Mouse (Mus musculus): ENCODE data around the gene Cyp4f39.
A peak's percentile ranks its signal among the peaks of the same experiment; 100 is the strongest.

Cyp4f39 gene

DNA sequence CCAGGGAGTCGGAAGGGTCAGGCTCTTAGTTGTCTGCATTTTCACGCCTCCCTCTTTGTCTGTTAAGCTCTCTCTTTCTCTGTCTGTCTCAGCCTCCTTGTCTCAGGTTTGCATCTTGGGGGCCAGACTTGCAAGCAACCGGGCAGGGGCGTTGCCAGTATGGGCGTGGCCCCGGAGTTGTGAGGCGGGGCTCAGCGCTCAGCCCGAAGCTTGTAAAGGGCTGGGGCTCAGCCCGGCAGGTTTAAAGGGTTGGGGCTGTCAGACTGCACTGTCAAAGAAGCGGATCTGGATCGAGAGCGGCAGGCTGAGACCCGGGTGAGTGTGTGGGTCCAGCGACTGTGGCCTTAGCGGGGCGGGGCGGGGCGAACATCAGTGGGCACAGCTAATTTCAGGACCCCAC, at the start of gene Cyp4f39:
Cyp4f39 (plus strand) TSS at position 242 of the 400 bp plus-strand sequence.
- peak; percentile 23 for DNase-seq (ENCODE audit: low spot score)

DNA sequence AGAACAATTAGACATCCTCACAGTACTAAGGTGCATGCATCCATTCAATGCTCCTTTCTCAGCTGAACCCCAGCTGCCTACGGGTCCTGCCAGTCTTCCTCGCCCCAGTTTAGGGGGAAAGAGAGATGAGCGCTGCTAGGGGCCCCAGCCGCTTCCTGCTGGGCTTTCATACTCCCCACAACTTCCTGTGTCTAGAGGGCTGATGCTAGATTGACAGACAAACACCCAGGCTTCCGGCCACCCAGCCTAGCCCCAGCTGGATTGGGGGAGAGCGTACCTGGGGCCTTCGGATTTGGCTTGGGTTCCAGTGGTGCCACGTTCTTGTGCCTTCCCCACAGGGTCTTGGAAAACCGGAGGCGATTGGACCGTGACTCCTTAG, 49.8 kb upstream of the Cyp4f39 start:
- DNase-seq (ENCODE audit: low spot score) = no peak

DNA sequence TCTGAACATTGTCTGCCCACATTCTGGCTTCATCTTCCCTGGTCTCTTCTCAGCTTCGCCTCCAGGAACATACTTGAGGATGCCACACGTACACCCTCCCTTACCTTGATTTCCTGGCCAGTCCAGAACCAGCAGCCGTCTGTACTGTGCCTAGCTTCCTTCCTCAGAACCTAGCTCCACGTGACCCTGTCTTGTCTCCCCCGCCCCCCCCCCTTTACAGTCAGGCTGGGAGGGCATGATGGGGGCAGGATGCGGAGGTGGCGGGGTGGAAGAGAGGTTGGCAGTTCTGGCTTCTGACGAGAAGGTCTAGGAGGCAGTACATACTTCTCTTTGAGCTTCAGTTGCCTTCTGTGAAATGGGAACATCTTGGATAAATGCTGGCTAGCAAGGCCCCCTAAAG, 49.1 kb upstream of the Cyp4f39 start, which contains the start of gene Rasal3:
Rasal3 (minus strand) TSS at position 167 of the 400 bp plus-strand sequence.
- DNase-seq (ENCODE audit: low spot score) = no peak

GRCm38 (mm10) chr17:32411898-32412297, 40.6 kb upstream of the Cyp4f39 start:
- no peak for DNase-seq (ENCODE audit: low spot score)

- DNase-seq (ENCODE audit: low spot score) = no peak
These were observed 37.0 kb upstream of the Cyp4f39 start for GRCm38 (mm10) chr17:32415417-32416020.

GRCm38 (mm10) chr17:32416771-32417170, 35.8 kb upstream of the Cyp4f39 start:
- no peak for DNase-seq (ENCODE audit: low spot score)

DNA sequence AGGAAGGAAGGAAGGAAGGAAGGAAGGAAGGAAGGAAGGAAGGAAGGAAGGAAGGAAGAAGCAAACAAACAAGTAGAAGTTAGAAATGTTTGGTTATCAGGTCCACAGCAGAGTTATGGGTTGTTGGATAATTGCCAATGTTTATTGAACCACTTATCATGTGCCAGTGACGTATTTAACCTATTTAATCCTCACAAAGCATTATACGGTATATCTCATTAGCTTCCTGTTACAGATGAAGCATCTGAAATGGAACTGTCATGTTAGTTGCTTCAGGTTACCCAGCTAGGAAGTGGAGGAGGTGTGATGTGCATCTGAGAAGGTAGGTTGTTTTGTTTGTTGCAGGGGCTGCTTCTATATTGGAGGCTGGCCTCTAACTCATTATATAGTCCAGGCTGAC, 32.5 kb upstream of the Cyp4f39 start:
- no peak for DNase-seq (ENCODE audit: low spot score)

DNA sequence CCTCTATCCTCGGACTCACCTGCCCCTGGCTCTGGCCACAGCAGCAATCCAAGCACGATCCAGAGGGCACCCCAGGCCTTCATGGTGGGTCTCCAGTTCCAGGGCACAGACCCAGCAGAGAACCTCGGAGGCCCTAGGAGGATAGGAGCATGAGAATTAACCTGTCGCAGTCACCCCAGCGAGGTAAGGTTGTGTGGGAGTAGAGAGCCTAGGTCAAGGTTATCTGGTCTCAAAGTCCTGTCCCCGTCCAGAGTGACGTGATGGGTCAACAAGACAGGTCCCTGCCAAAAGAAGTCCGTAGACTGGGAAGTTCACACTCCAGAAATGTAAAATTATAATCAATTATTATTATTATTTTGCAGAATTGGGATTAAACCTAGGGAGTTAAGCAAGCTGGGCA, 31.7 kb upstream of the Cyp4f39 start:
- DNase-seq (ENCODE audit: low spot score) = no peak

- no peak for DNase-seq (ENCODE audit: low spot score)
These were observed 28.5 kb upstream of the Cyp4f39 start, which contains the start of gene Pglyrp2 for GRCm38 (mm10) chr17:32424034-32424433. TSS of gene Pglyrp2 (minus strand) at chr17:32424167.

GRCm38 (mm10) chr17:32426610-32427009, 25.9 kb upstream of the Cyp4f39 start:
- no peak for DNase-seq (ENCODE audit: low spot score)

DNA sequence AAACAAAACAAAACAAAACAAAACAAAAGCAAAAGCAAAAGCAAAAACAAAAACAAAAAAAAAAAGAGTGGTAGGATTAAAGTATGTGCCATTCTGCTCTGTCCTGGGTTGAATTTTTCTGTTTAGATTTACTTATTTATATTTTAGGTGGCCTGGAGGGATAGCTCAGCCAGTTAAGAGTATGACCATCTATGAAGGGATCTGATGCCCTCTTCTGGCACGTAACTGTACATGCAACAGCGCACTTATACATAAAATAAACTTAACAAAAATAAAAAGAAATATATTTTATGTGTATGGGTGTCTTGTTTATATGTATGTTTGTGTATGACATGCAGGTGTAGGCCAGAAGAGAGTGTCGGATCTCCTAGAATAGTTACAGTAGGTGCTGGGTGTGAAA, 20.6 kb upstream of the Cyp4f39 start:
- no peak for DNase-seq (ENCODE audit: low spot score)

DNA sequence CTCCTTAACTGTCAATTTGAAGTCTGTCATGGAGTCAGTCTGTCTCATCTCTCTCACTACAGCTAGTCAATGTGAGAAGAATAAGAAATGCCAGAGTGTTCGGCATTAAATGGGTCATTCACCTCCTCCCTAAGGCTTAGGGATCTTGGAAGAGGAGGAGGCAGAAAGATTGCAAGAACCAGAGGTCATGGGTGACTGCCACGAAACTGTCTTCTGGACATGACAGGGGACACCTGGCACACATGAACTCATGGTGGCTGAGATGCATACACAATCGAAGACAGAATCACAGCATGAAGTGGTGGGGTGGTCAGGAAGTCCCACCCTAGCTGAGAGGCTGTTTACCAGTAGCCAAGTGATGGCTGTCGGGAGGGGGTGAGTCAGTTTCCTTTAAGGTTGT, 18.2 kb upstream of the Cyp4f39 start:
- DNase-seq (ENCODE audit: low spot score) = no peak

- no peak for DNase-seq (ENCODE audit: low spot score)
These were observed 17.4 kb upstream of the Cyp4f39 start for GRCm38 (mm10) chr17:32435151-32435550.

- DNase-seq (ENCODE audit: low spot score) = no peak
These were observed 15.4 kb upstream of the Cyp4f39 start for GRCm38 (mm10) chr17:32437106-32437505.

DNA sequence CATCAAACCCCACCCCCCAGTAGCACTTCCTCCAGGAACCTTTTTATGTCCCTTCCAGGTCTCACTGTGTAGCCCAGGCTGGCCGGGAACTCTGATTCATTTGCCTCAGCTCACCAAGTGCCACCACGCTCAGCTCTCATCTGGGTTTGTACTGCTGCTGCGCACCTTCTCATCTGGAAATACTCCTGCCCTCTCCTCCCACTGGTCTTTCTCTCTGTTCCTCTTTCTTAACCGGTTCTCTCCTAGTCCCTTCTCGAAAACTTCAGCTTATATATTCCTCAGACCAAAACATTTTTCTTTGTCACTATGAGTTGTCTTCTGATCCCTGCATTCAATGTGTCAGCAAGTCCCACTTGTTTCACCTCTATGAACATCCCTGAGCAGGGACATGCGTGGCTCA, 9.3 kb upstream of the Cyp4f39 start:
- DNase-seq (ENCODE audit: low spot score) = no peak

- DNase-seq (ENCODE audit: low spot score) = peak; percentile 18
These were observed 7.5 kb upstream of the Cyp4f39 start for GRCm38 (mm10) chr17:32445016-32445415.

DNA sequence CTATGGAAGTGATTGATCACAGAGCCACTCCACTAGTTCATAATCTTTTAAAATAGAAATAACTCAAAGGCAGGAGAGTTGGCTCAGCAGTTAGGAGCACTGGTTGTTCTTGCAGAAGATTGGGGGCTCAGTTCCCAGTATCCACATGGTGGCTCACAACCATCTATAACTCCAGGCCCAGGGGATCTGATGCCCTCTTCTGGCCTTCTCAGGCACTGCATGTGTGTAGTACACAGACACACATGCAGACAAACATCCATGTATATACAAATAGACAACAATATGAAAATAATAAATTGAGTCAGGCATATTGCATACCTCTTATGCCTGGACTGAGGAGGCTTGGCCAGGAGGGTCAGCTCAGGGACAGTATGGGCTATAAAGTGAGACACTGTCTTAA, 5.3 kb upstream of the Cyp4f39 start:
- no peak for DNase-seq (ENCODE audit: low spot score)

DNA sequence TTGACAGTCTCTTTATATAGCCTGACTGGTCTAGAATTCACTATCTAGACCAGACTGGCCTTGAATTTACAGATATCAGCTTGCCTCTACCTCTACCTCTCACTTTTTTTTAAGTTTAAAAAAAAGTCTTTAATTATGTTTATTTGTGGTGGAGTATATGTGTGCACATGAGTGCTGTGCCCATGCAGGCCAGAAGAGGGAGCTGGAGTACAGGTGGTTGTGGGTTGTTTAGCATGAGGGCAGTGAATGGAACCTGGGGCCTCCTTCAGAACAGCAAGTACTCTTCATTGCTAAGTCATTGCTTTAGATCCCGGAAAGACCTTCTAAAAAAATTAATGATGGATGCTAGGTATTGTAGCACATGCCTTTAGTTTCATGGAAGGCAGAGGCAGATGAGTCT, 3.5 kb upstream of the Cyp4f39 start:
- DNase-seq (ENCODE audit: low spot score) = no peak

GRCm38 (mm10) chr17:32450844-32451537, 1.5 kb upstream of the Cyp4f39 start:
- no peak for DNase-seq (ENCODE audit: low spot score)

GRCm38 (mm10) chr17:32454188-32454587, 1.7 kb downstream of the Cyp4f39 start:
- no peak for DNase-seq (ENCODE audit: low spot score)

GRCm38 (mm10) chr17:32454997-32455396, 2.5 kb downstream of the Cyp4f39 start:
- DNase-seq (ENCODE audit: low spot score) = no peak

DNA sequence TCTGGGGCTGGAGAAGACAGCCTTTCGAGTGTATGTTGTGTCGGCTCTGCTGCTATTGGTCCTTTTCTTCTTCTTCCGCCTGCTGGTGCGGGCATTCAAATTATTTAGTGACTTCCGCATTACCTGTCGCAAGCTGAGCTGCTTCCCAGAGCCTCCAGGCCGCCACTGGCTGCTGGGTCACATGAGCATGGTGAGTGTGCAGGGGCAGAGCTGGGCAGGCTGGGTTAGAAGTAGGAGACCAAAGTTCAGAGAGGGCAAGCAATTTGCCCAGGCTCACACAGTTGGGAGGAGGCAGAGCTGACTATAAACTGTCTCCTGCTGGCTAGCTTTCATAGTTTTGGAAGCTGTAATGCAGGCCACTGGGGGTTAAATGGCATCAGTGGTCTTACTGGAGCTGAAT, 16.0 kb downstream of the Cyp4f39 start:
- DNase-seq (ENCODE audit: low spot score) = no peak

- DNase-seq (ENCODE audit: low spot score) = no peak
These were observed 18.3 kb downstream of the Cyp4f39 start for GRCm38 (mm10) chr17:32470795-32471194.

DNA sequence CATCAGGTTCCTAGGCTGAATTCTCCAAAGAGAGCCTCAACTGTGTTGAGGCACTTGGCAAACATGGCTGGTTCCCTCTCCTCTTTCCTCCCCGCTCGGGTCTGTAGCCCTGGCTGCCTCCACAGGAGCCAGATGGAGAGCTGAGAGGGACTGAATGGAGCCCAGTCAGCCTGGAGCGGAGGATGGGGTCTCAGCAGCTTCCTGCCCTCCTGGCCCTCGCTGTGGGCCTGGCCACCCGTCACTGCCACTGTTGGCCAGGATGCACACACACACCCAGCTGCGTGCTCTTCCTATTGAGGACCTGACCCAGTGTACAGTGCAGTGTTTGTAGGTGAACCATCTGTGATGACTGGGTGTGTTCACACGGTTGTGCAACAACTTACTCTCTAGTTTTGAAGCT, 19.7 kb downstream of the Cyp4f39 start:
- no peak for DNase-seq (ENCODE audit: low spot score)

Measured in ovary, postnatal 36 days (tissue).